Mouse (Mus musculus): Measurements from ENCODE around the gene Sema4g. TPM values are rescaled to one million over a fixed set of nuclear protein-coding genes. Genes with fewer than 3 reads are reported as not detected.

Gene Sema4g
- total RNA-seq (2023): 0.35 TPM

DNA sequence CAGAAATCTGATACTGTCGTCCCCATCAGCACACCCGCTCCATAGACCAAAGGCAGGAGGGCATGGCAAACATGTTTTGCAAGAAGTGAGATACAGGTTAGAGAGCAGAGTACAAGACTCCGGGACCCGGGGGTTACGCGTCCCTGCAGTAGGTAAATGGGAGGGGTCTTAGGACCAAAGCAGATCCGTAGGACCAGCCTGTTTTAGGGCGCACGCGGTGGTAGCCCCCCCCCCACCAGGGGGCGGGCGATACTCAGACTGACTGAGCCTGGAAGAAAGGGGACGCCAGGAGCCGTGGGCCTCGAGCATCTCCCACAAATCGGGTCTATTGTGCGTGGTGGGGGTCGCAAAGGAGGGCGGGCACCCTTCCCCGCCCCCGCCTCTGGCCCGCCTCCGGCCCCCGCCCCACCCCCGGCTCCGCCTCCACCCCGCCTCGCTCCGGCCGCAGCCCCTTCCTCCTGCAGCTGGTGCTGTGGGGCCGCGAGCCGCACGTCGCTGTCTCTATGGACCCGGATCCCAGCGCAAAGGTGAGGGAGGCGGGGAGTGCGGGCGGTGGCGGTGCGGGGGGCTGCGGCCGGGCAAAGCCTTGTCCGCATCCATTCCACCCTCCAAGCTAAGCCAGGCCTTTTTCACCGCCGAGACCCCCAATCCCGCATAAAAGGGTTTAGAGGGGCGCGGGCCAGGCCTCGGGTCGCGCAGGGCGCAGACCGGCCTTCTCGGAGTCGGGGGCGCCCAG lies at the start of gene Sema4g:
Gene Sema4g, plus strand, starts transcription at position 271 of the 736 bp plus-strand sequence.

DNA sequence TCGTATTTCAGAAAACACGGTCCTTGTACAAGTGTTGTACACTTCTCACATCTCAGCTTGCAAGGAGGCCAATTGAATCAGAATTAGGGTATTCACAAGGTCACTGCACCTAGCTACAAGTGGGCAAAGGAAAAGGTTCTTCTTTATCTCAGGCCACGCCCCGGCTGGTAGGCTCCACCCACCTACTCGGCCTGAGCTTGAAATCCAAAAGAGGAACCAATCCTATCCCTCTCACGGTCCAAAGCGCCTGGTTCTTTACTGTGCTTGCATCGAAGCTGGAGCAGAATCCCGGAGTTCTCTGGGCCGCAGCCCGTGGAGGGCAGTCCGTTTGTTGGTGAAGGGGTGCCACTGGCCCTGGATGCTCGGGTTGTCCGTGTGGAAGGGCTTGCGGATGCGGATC lies 16.5 kb downstream of the Sema4g start, which contains the start of gene Twnk:
Gene Twnk, plus strand, starts transcription at position 220 of the 400 bp plus-strand sequence.

DNA sequence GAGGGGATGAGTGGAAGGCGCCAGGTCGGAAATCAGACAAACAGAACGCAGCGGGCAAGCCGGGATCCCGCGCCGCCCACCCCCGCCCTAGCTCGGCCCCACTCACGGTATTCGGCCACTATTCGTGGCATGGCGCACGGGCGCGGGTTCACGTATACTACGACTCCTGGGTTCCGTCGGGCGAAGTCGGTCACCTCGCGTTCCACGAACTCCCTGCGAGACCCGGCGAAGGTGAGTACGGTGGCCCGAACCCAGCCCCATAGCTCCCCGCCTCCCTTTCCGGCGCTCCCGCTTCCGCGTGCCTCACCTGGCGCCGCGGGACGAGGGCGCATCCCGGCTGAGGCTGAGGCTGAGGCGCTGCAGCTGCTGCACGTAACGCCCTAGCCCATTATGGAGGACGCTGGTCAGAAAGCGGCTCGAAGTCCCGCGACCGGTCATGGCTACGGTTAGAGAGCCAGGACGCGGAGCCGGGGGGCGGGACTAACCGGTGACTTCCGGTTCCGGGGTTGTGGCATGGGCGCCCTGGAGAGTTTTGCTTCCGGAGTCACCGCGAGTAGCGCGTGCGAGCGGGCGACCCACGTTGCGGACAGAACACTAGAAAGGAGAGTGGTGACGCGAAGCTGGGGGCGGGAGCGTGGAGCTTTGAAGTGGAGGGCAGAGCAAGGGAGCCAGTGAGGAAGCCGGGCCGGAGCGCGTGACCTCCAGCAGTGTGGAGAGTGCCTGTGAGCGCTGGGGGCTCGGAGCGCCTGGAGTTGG lies 17.2 kb downstream of the Sema4g start, which contains the start of gene Mrpl43:
Gene Mrpl43, minus strand, starts transcription at position 486 of the 756 bp plus-strand sequence.

DNA sequence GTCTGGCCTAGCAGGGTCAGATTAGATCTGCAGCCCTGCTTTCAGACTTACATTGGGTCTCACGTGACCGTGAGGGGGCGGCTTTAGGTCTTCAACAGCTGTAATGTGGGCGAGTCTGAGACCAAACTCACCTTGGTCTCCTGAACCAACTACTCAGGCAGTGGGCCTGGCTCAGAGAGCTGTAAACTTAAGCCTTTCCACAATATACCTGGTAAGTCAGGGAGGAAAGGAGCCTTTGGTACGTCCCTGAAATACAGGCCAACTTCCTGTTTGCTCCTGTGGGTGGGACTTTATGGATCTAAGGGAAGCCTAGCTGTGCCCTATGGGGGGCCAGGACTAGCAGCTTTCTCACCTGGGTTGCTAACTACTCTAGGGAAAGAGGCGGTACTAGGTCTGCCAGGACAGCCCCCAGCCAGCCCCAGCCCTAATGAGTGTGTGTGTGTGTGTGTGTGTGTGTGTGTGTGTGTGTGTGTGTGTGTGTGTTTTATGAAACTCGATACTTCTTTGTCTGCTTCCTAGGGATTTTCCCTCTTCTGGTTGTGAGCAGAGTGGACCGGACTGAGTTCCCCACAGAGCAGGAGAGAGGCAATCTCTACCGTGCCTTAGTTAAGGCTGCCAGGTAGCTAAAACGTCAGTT lies 25.6 kb downstream of the Sema4g start, which contains the start of gene Lzts2:
Gene Lzts2, plus strand, starts transcription at position 80 of the 637 bp plus-strand sequence.

DNA sequence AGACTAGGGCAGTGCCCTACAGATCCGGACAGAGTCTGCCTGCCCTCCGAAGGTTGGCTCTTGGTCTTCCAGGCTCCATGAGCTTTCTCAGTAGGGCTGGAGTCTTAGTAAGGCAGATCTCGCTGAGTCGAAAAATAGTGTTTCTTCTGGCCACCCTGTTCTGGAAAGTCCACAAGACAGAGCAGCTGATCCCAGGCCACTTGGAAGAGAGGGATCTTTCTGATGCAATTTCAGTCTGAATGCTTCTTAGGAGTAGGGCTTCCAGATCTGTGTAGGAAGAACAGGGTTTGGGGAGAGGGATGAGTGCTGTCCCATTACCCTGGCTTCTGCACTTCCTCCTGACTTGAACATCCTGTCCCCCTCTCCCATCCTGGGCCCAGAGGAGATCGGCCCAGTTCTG lies 56.8 kb downstream of the Sema4g start, which contains the start of gene Pdzd7:
Gene Pdzd7, minus strand, starts transcription at position 67 of the 400 bp plus-strand sequence.

DNA sequence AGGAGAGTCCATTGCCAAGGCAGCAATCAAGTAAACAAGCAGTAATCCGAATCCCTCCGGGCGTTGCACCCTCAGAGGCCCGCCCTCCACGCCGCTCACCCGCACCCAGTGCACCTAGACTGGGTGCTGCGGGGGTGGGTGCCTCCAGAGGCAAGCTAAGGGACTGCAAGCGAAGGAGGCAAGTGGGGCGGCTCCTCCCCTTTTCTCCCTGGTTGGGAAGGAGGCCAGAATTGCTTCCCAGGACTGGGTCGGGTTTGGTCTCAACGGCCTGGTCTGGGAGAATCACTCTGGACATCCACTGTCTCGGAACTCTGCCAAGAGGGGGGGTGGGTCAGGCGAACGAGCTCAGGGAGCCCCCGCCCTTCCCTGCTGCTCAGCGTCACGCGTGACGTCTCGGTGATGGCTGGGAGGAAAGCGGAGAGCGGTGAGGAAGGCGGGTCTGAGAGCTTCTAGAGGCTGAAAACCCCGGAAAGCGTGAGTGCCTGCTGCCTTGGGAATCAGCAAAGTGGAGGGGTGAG lies 58.6 kb downstream of the Sema4g start, which contains the start of gene Sfxn3:
Gene Sfxn3, plus strand, starts transcription at position 87 of the 518 bp plus-strand sequence.

Other genes starting within 250 kb of the Sema4g start
- not detected for gene Pax2, start 233.1 kb upstream of the Sema4g start, total RNA-seq (2023)
- gene Slf2, start 58.0 kb upstream of the Sema4g start, total RNA-seq (2023): 40.6 TPM
- 9.7 TPM for gene Twnk, start 16.6 kb downstream of the Sema4g start, total RNA-seq (2023)
- 21.7 TPM for gene Mrpl43, start 17.3 kb downstream of the Sema4g start, total RNA-seq (2023)
- 2.4 TPM for gene Lzts2, start 25.3 kb downstream of the Sema4g start, total RNA-seq (2023)
- not detected for gene Pdzd7, start 56.6 kb downstream of the Sema4g start, total RNA-seq (2023)
- gene Sfxn3, start 58.4 kb downstream of the Sema4g start, total RNA-seq (2023): 55.4 TPM
- gene Kazald1, start 86.1 kb downstream of the Sema4g start, total RNA-seq (2023): 0.56 TPM
- gene Tlx1, start 161.6 kb downstream of the Sema4g start, total RNA-seq (2023): not detected
- gene Lbx1, start 246.7 kb downstream of the Sema4g start, total RNA-seq (2023): not detected

Data from CD4-positive naive resting alpha-beta T cell, adult 76 days (primary cell).